Comparison of ENCODE assay signal across 7 mouse cellular contexts in genomic region chr5:150717775-150718174, GRCm38 (mm10). TPM values are rescaled to one million over a fixed set of nuclear protein-coding genes. Genes with fewer than 3 reads are reported as not detected.
DNase-seq lines count a peak whose midpoint lies in the region; ATAC-seq and TF ChIP-seq lines count a peak whose summit lies in the region.

No protein-coding gene starts in this region.

- no peak overlapping the region for H3K9ac ChIP-seq in ES-Bruce4 (ENCODE audit: low read depth, poor library complexity, severe bottlenecking)
- no peak overlapping the region for H3K9ac ChIP-seq in liver, adult 2 months (ENCODE audit: low read depth, low read length)
- no peak overlapping the region for H3K9ac ChIP-seq in neural tube, embryonic 12.5 days

- WGBS in liver, adult 2 months: 18% methylated on average over 4 of the region's 4 CpGs
- WGBS in neural tube, embryonic 12.5 days: 9% methylated on average over 4 of the region's 4 CpGs

- H3K36me3 ChIP-seq in ES-Bruce4 (ENCODE audit: control insufficient read depth, insufficient read depth, low read length, poor library complexity, severe bottlenecking): peaks cover 2% of the 10 kb centered on the region; the same call in 1 of the 2 replicates
- peaks cover 5% of the 10 kb centered on the region for H3K36me3 ChIP-seq in liver, adult 2 months (ENCODE audit: control insufficient read depth, insufficient read depth, low read length)
- peaks cover 9% of the 10 kb centered on the region for H3K36me3 ChIP-seq in neural tube, embryonic 12.5 days

- no peak overlapping the region for H3K4me2 ChIP-seq in neural tube, embryonic 12.5 days (replicated peaks)

- no peaks in the 10 kb centered on the region for H3K9me3 ChIP-seq in ES-Bruce4 (replicated peaks; ENCODE audit: control insufficient read depth, insufficient read depth, low read length, poor library complexity, severe bottlenecking)
- H3K9me3 ChIP-seq in neural tube, embryonic 12.5 days: no peaks in the 10 kb centered on the region

- no peaks in the 10 kb centered on the region; the same call in 1 of the 2 replicates for H3K79me2 ChIP-seq in liver, adult 2 months (ENCODE audit: control insufficient read depth, insufficient read depth, low read length)

- H3K27ac ChIP-seq in ES-Bruce4 (ENCODE audit: insufficient read depth, low read length): no peak overlapping the region
- H3K27ac ChIP-seq in liver, adult 2 months (replicated peaks; ENCODE audit: insufficient read depth, low read depth, low read length): no peak overlapping the region
- H3K27ac ChIP-seq in neural tube, embryonic 12.5 days: no peak overlapping the region

- H3K4me1 ChIP-seq in ES-Bruce4 (ENCODE audit: control insufficient read depth, insufficient read depth, low read length): no peaks in the 10 kb centered on the region
- H3K4me1 ChIP-seq in liver, adult 2 months (ENCODE audit: control insufficient read depth, insufficient read depth, low read length): no peaks in the 10 kb centered on the region
- H3K4me1 ChIP-seq in neural tube, embryonic 12.5 days: no peaks in the 10 kb centered on the region

- TF ChIP-seq EP300 in ES-Bruce4 (IDR thresholded peaks at IDR 0.05; ENCODE audit: insufficient read depth, low read depth, low read length): no peak

- ATAC-seq in hematopoietic stem cell, adult 5-6 weeks (replicated peaks in 1 of 2; ENCODE audit: insufficient read depth in 1 of 2, low FRiP score in 2 of 2, low TSS enrichment in 1 of 2, low read depth in 1 of 2, poor library complexity in 2 of 2, severe bottlenecking in 2 of 2): peak; percentile 90 to 97
- peak; percentile 80 for ATAC-seq in neural tube, embryonic 12.5 days (ENCODE audit: low FRiP score, low read depth)

- TF ChIP-seq POLR2A in ES-Bruce4 (IDR thresholded peaks at IDR 0.05; ENCODE audit: insufficient read depth, low read length): no peak
- no peak for TF ChIP-seq POLR2A in liver, adult 2 months (IDR thresholded peaks at IDR 0.05; ENCODE audit: extremely low read depth, insufficient read depth, low read length)

- no peak overlapping the region for H3K4me3 ChIP-seq in ES-Bruce4 (ENCODE audit: low read depth, low read length)
- no peak overlapping the region for H3K4me3 ChIP-seq in liver, adult 2 months (ENCODE audit: insufficient read depth, low read depth, low read length)
- no peak overlapping the region for H3K4me3 ChIP-seq in neural tube, embryonic 12.5 days

- H3K27me3 ChIP-seq in ES-Bruce4 (ENCODE audit: control insufficient read depth, insufficient read depth, low read length, poor library complexity, severe bottlenecking): no peaks in the 10 kb centered on the region
- no peaks in the 10 kb centered on the region for H3K27me3 ChIP-seq in liver, adult 2 months (ENCODE audit: control insufficient read depth, insufficient read depth, low read length)
- H3K27me3 ChIP-seq in neural tube, embryonic 12.5 days (replicated peaks): no peaks in the 10 kb centered on the region

- peak; percentile 45 for TF ChIP-seq CTCF in ES-Bruce4 (IDR thresholded peaks at IDR 0.05; ENCODE audit: low read depth, low read length)
- peak; percentile 23; the same call in 1 of the 2 replicates for TF ChIP-seq CTCF in liver, adult 2 months (IDR thresholded peaks at IDR 0.05; ENCODE audit: low read depth, low read length)

- peak; percentile 55 for DNase-seq in CD4-positive helper T cell, adult 2 months (ENCODE audit: low read depth, low spot score)
- DNase-seq in cerebellum, adult 9-11 months: peak; percentile 36
- DNase-seq in liver, adult 2 months (ENCODE audit: extremely low read depth, low read depth, low spot score): peak; percentile 43
- no peak for DNase-seq in urinary bladder, adult 18-20 months (ENCODE audit: low spot score in 2 of 2)

RNA-seq across cellular contexts. Expression of gene Pds5b, which starts 44.2 kb away (rescaled TPM):
- polyA plus RNA-seq in ES-Bruce4 (2011; ENCODE audit: insufficient read depth, insufficient read length, low read depth, missing spikeins): 56.6 and 63.4 TPM in 2 replicates
- total RNA-seq in hematopoietic stem cell, adult 5-6 weeks (2017): 57.3 and 70.7 TPM in 2 replicates
- 12.4 and 16.2 TPM in 2 replicates for total RNA-seq in liver, adult 2 months (2014; rRNA removed)
- 1.2 and 1.6 TPM in 2 replicates for polyA plus RNA-seq in liver, adult 2 months (2012; rRNA removed)
- polyA plus RNA-seq in neural tube, embryonic 12.5 days (2016; fragmentation: Nextera tagmentation; extraction: Ambion mirVana): 33.8 and 34.4 TPM in 2 replicates

RNA-seq across cellular contexts. Expression of gene N4bp2l2, which starts 51.8 kb away (rescaled TPM):
- 163 and 179 TPM in 2 replicates for polyA plus RNA-seq in ES-Bruce4 (2011; ENCODE audit: insufficient read depth, insufficient read length, low read depth, missing spikeins)
- 123 and 145 TPM in 2 replicates for total RNA-seq in hematopoietic stem cell, adult 5-6 weeks (2017)
- 32.0 and 60.5 TPM in 2 replicates for total RNA-seq in liver, adult 2 months (2014; rRNA removed)
- 5.1 and 6.9 TPM in 2 replicates for polyA plus RNA-seq in liver, adult 2 months (2012; rRNA removed)
- 39.4 and 41.1 TPM in 2 replicates for polyA plus RNA-seq in neural tube, embryonic 12.5 days (2016; fragmentation: Nextera tagmentation; extraction: Ambion mirVana)

Comparison
In these comparisons a context has a peak if more than half of its experiments do, and no peak if none do; other contexts are left out.
1. DNase-seq: peak in CD4-positive helper T cell, adult 2 months (single experiment), cerebellum, adult 9-11 months (single experiment) and liver, adult 2 months (single experiment); none in urinary bladder, adult 18-20 months (0 of 2).
2. RNA of gene Pds5b, which starts 44.2 kb away (polyA plus RNA-seq): 56.6 to 63.4 TPM in ES-Bruce4 and 33.8 to 34.4 TPM in neural tube, embryonic 12.5 days; 1.2 to 1.6 TPM in liver, adult 2 months; every median in the first group is over 10 times any median in the second.